Mouse (Mus musculus) ES-Bruce4 (cell line): Measurements from ENCODE around the gene Plvap. TPM values are rescaled to one million over a fixed set of nuclear protein-coding genes. Genes with fewer than 3 reads are reported as not detected.

Experiments
- H3K27ac ChIP-seq: 2 replicates; pipeline ENCODE4 v1.5.1; 2012; ENCODE audit warnings: low read length, inconsistent platforms; ENCODE audit not compliant: insufficient read depth
- H3K27me3 ChIP-seq: 2 replicates; pipeline ENCODE4 v1.6.1; 2012; ENCODE audit warnings: mild to moderate bottlenecking, low read length, inconsistent platforms; ENCODE audit not compliant: control insufficient read depth, poor library complexity, insufficient read depth, severe bottlenecking
- H3K36me3 ChIP-seq: 2 replicates; pipeline ENCODE4 v1.6.1; 2012; ENCODE audit warnings: inconsistent platforms, mild to moderate bottlenecking, low read length, moderate library complexity; ENCODE audit not compliant: control insufficient read depth, poor library complexity, insufficient read depth, severe bottlenecking
- H3K4me1 ChIP-seq: one replicate; pipeline ENCODE4 v1.8.1; 2011; ENCODE audit warnings: low read length; ENCODE audit not compliant: control insufficient read depth, insufficient read depth
- H3K4me3 ChIP-seq: 2 replicates; pipeline ENCODE4 v1.5.1; 2011; ENCODE audit warnings: low read depth, mild to moderate bottlenecking, low read length
- H3K9ac ChIP-seq: 2 replicates; pipeline ENCODE4 v1.6.1; 2012; ENCODE audit warnings: low read depth, mild to moderate bottlenecking, inconsistent platforms; ENCODE audit not compliant: poor library complexity, severe bottlenecking
- H3K9me3 ChIP-seq: replicated peaks from 2 replicates; pipeline ENCODE4 v1.6.1; 2012; ENCODE audit warnings: mild to moderate bottlenecking, low read length, inconsistent platforms; ENCODE audit not compliant: control insufficient read depth, poor library complexity, insufficient read depth, severe bottlenecking
- CTCF ChIP-seq: IDR thresholded peaks from one replicate; pipeline ENCODE4 v1.8.1; 2011; ENCODE audit warnings: low read depth, low read length
- EP300 ChIP-seq: IDR thresholded peaks from 2 replicates; pipeline ENCODE4 v1.6.1; 2011; ENCODE audit warnings: low read depth, low read length; ENCODE audit not compliant: insufficient read depth
- POLR2A ChIP-seq: IDR thresholded peaks from one replicate; pipeline ENCODE4 v1.8.1; 2011; ENCODE audit warnings: low read length; ENCODE audit not compliant: insufficient read depth
- polyA plus RNA-seq: library from polyadenylated mRNA; stranded (reverse); fragments of >200 nt; gene quantifications from 2 replicates; pipeline ENCODE4 v1.2.4, GENCODE M21; 2011; ENCODE audit warnings: low read depth; ENCODE audit not compliant: missing spikeins, insufficient read depth, insufficient read length

Plvap gene
- polyA plus RNA-seq, 1 experiment, result 4.4 TPM

GRCm38 (mm10) chr8:71543755-71544154, 32.2 kb upstream of the Plvap start:
- no peaks in the 10 kb centered on the region for H3K9me3 ChIP-seq
- H3K36me3 ChIP-seq, result peaks cover 17% of the 10 kb centered on the region
- H3K4me1 ChIP-seq, result no peaks in the 10 kb centered on the region
- TF ChIP-seq POLR2A (no peak), CTCF (no peak), EP300 (no peak)
- no peak overlapping the region for H3K27ac ChIP-seq
- H3K9ac ChIP-seq, result peak overlapping the region; percentile 69; the same call in 1 of the 2 replicates
- peak overlapping the region; percentile 94; the same call in 1 of the 2 replicates for H3K4me3 ChIP-seq
- H3K27me3 ChIP-seq, result no peaks in the 10 kb centered on the region

- Histone ChIP-seq H3K27ac (no peak within 1 kb of the TSS), H3K9me3 (no peaks in the 10 kb centered on the region), H3K36me3 (peaks cover 14% of the 10 kb centered on the region), H3K9ac (peak within 1 kb of the TSS; percentile 69), H3K27me3 (no peaks in the 10 kb centered on the region), H3K4me1 (no peaks in the 10 kb centered on the region), H3K4me3 (peak within 1 kb of the TSS; percentile 94)
- TF ChIP-seq POLR2A, result no peak
- TF ChIP-seq EP300, result no peak
- TF ChIP-seq CTCF, result no peak
Measured at GRCm38 (mm10) chr8:71542632-71543343, 31.2 kb upstream of the Plvap start, which contains the start of gene Mvb12a. Gene Mvb12a (plus strand): TSS chr8:71542922.

- no peaks in the 10 kb centered on the region for H3K9me3 ChIP-seq
- no peaks in the 10 kb centered on the region for H3K27me3 ChIP-seq
- H3K9ac ChIP-seq, result peak within 1 kb of the TSS; percentile 54
- peak within 1 kb of the TSS; percentile 90 for H3K4me3 ChIP-seq
- H3K4me1 ChIP-seq, result peaks cover 2% of the 10 kb centered on the region
- H3K27ac ChIP-seq, result peak within 1 kb of the TSS; percentile 39
- H3K36me3 ChIP-seq, result peaks cover 6% of the 10 kb centered on the region; the same call in 1 of the 2 replicates
- peak; percentile 13 for TF ChIP-seq CTCF
- TF ChIP-seq EP300, result 0 out of 2 replicates have a peak, but pooled peaks have one; percentile 21
- peak; percentile 70 for TF ChIP-seq POLR2A
Measured at GRCm38 (mm10) chr8:71537028-71537867, 25.7 kb upstream of the Plvap start, which contains the start of gene Bst2. Gene Bst2 (minus strand): TSS chr8:71537456.

GRCm38 (mm10) chr8:71535663-71536062, 24.1 kb upstream of the Plvap start:
- Histone ChIP-seq H3K4me3 (peak overlapping the region; percentile 90), H3K4me1 (peaks cover 2% of the 10 kb centered on the region), H3K27me3 (no peaks in the 10 kb centered on the region), H3K27ac (no peak overlapping the region), H3K36me3 (peaks cover 6% of the 10 kb centered on the region; the same call in 1 of the 2 replicates), H3K9ac (peak overlapping the region; percentile 54; the same call in 1 of the 2 replicates), H3K9me3 (no peaks in the 10 kb centered on the region)
- TF ChIP-seq EP300 (no peak), POLR2A (no peak), CTCF (no peak)

- Histone ChIP-seq H3K27ac (no peak overlapping the region), H3K36me3 (peaks cover 6% of the 10 kb centered on the region; the same call in 1 of the 2 replicates), H3K4me1 (peaks cover 2% of the 10 kb centered on the region), H3K27me3 (no peaks in the 10 kb centered on the region), H3K9me3 (no peaks in the 10 kb centered on the region), H3K4me3 (no peak overlapping the region), H3K9ac (no peak overlapping the region)
- no peak for TF ChIP-seq EP300
- peak; percentile 24 for TF ChIP-seq CTCF
- no peak for TF ChIP-seq POLR2A
Measured at GRCm38 (mm10) chr8:71534263-71534810, 22.8 kb upstream of the Plvap start.
